Mouse (Mus musculus) MEL (cell line): Measurements from ENCODE around the gene Nptxr. TPM values are rescaled to one million over a fixed set of nuclear protein-coding genes. Genes with fewer than 3 reads are reported as not detected.

Source experiments
- DNase-seq: peaks from one replicate; pipeline ENCODE4 v3.0.0; 2011; ENCODE audit warnings: low read depth, low spot score
- H3K27ac ChIP-seq: 2 replicates; pipeline ENCODE4 v1.5.1; 2012; ENCODE audit warnings: low read depth, mild to moderate bottlenecking, control low read depth, low read length, moderate library complexity; ENCODE audit not compliant: control insufficient read depth
- H3K27me3 ChIP-seq, 2 experiments: fragments of 150-350 bp in 1 of 2; sonication (generic) in 1 of 2; 2 replicates each; pipeline ENCODE4 v1.6.1; 2012; ENCODE audit warnings: low read length in 2 of 2, mild to moderate bottlenecking in 2 of 2, improper control_type of control experiment in 1 of 2, moderate library complexity in 1 of 2; ENCODE audit not compliant: insufficient read depth in 2 of 2, control insufficient read depth in 1 of 2
- H3K36me3 ChIP-seq, 2 experiments: 2 replicates each; pipeline ENCODE4 v1.6.1; 2012 to 2014; ENCODE audit warnings: low read length in 2 of 2, improper control_type of control experiment in 1 of 2, inconsistent platforms in 1 of 2, mild to moderate bottlenecking in 1 of 2; ENCODE audit not compliant: insufficient read depth in 2 of 2, control insufficient read depth in 1 of 2
- H3K4me1 ChIP-seq, 2 experiments: fragments of 150-350 bp in 1 of 2; sonication (generic) in 1 of 2; 2 replicates each; pipeline ENCODE4 v1.6.1; 2012; ENCODE audit warnings: low read length in 2 of 2, improper control_type of control experiment in 1 of 2, mild to moderate bottlenecking in 1 of 2; ENCODE audit not compliant: insufficient read depth in 2 of 2, control insufficient read depth in 1 of 2
- H3K4me3 ChIP-seq, 2 experiments: fragments of 150-350 bp in 1 of 2; sonication (generic) in 1 of 2; 2 replicates each; pipeline ENCODE4 v1.5.1; 2012; ENCODE audit warnings: low read depth in 2 of 2, low read length in 2 of 2, mild to moderate bottlenecking in 2 of 2, moderate library complexity in 2 of 2, control low read depth in 1 of 2, improper control_type of control experiment in 1 of 2; ENCODE audit not compliant: control insufficient read depth in 1 of 2, insufficient read depth in 1 of 2
- H3K79me2 ChIP-seq: 2 replicates; pipeline ENCODE4 v1.6.1; 2012; ENCODE audit warnings: mild to moderate bottlenecking, low read length, moderate library complexity; ENCODE audit not compliant: control insufficient read depth, poor library complexity, insufficient read depth
- H3K9ac ChIP-seq: 2 replicates; pipeline ENCODE4 v1.6.1; 2012; ENCODE audit warnings: low read depth, mild to moderate bottlenecking, control low read depth, low read length, moderate library complexity; ENCODE audit not compliant: control insufficient read depth, poor library complexity, severe bottlenecking
- H3K9me3 ChIP-seq: fragments of 150-350 bp; sonication (generic); replicated peaks from 2 replicates; pipeline ENCODE4 v1.6.1; 2012; ENCODE audit warnings: mild to moderate bottlenecking, low read length, improper control_type of control experiment, moderate library complexity; ENCODE audit not compliant: insufficient read depth
- BHLHE40 ChIP-seq: IDR thresholded peaks from 2 replicates; pipeline ENCODE4 v1.6.1; 2012; ENCODE audit warnings: low read depth, mild to moderate bottlenecking, inconsistent platforms, low read length, improper control_type of control experiment, borderline replicate concordance
- CHD2 ChIP-seq: IDR thresholded peaks from 2 replicates; pipeline ENCODE4 v1.6.1; 2011; ENCODE audit warnings: low read length, improper control_type of control experiment
- E2F4 ChIP-seq: IDR thresholded peaks from 2 replicates; pipeline ENCODE4 v1.6.1; 2011; ENCODE audit warnings: low read depth, low read length, improper control_type of control experiment, borderline replicate concordance
- ELF1 ChIP-seq: IDR thresholded peaks from 2 replicates; pipeline ENCODE4 v1.6.1; 2014; ENCODE audit warnings: low read depth, mild to moderate bottlenecking, inconsistent platforms, low read length, improper control_type of control experiment, moderate library complexity
- ETS1 ChIP-seq: IDR thresholded peaks from 2 replicates; pipeline ENCODE4 v1.6.1; 2012; ENCODE audit warnings: low read depth, mild to moderate bottlenecking, inconsistent platforms, low read length, improper control_type of control experiment, moderate library complexity
- GABPA ChIP-seq: IDR thresholded peaks from 2 replicates; pipeline ENCODE4 v1.6.1; 2012; ENCODE audit warnings: low read depth, mild to moderate bottlenecking, inconsistent platforms, low read length, improper control_type of control experiment, moderate library complexity
- HCFC1 ChIP-seq: IDR thresholded peaks from 2 replicates; pipeline ENCODE4 v1.6.1; 2012; ENCODE audit warnings: low read depth, mild to moderate bottlenecking, inconsistent platforms, low read length, improper control_type of control experiment, moderate library complexity
- JUND ChIP-seq: IDR thresholded peaks from 2 replicates; pipeline ENCODE4 v1.6.1; 2011; ENCODE audit warnings: low read depth, mild to moderate bottlenecking, improper control_type of control experiment, low read length
- MAZ ChIP-seq: IDR thresholded peaks from 2 replicates; pipeline ENCODE4 v1.6.1; 2012; ENCODE audit warnings: low read depth, mild to moderate bottlenecking, inconsistent platforms, low read length, improper control_type of control experiment
- MEF2A ChIP-seq: IDR thresholded peaks from 2 replicates; pipeline ENCODE4 v1.6.1; 2014; ENCODE audit warnings: low read depth, mild to moderate bottlenecking, inconsistent platforms, low read length, improper control_type of control experiment; ENCODE audit not compliant: poor library complexity, insufficient replicate concordance, severe bottlenecking; ENCODE audit errors: extremely low read depth
- MYB ChIP-seq: IDR thresholded peaks from 2 replicates; pipeline ENCODE4 v1.6.1; 2011; ENCODE audit warnings: mild to moderate bottlenecking, low read depth, low read length, improper control_type of control experiment
- MYC ChIP-seq: IDR thresholded peaks from 2 replicates; pipeline ENCODE4 v1.6.1; 2011; ENCODE audit warnings: low read depth, mild to moderate bottlenecking, low read length, improper control_type of control experiment, moderate library complexity
- NRF1 ChIP-seq: IDR thresholded peaks from 2 replicates; pipeline ENCODE4 v1.6.1; 2014; ENCODE audit warnings: low read depth, mild to moderate bottlenecking, inconsistent platforms, low read length, improper control_type of control experiment, moderate library complexity; ENCODE audit not compliant: poor library complexity, insufficient read depth, severe bottlenecking
- POLR2AphosphoS2 ChIP-seq: IDR thresholded peaks from 2 replicates; pipeline ENCODE4 v1.6.1; 2011; ENCODE audit warnings: low read length, improper control_type of control experiment
- POLR2AphosphoS5 ChIP-seq: IDR thresholded peaks from 2 replicates; pipeline ENCODE4 v1.6.1; 2012; ENCODE audit warnings: low read depth, borderline replicate concordance, mild to moderate bottlenecking, inconsistent platforms, low read length, moderate library complexity, mixed read lengths
- RAD21 ChIP-seq: IDR thresholded peaks from 2 replicates; pipeline ENCODE4 v1.6.1; 2011; ENCODE audit warnings: mild to moderate bottlenecking, low read depth, low read length, improper control_type of control experiment
- SIN3A ChIP-seq: IDR thresholded peaks from 2 replicates; pipeline ENCODE4 v1.6.1; 2012; ENCODE audit warnings: low read length, improper control_type of control experiment, inconsistent platforms
- TCF12 ChIP-seq: IDR thresholded peaks from 2 replicates; pipeline ENCODE4 v1.6.1; 2014; ENCODE audit warnings: low read depth, mild to moderate bottlenecking, inconsistent platforms, low read length, improper control_type of control experiment, moderate library complexity
- USF2 ChIP-seq, 2 experiments: IDR thresholded peaks; 2 replicates each; pipeline ENCODE4 v1.6.1; 2011 to 2012; ENCODE audit warnings: improper control_type of control experiment in 2 of 2, low read length in 2 of 2, borderline replicate concordance in 1 of 2, inconsistent platforms in 1 of 2, low read depth in 1 of 2, mild to moderate bottlenecking in 1 of 2; ENCODE audit not compliant: insufficient read depth in 1 of 2
- ZKSCAN1 ChIP-seq: IDR thresholded peaks from 2 replicates; pipeline ENCODE4 v1.6.1; 2012; ENCODE audit warnings: low read depth, mild to moderate bottlenecking, inconsistent platforms, low read length, improper control_type of control experiment, moderate library complexity
- polyA plus RNA-seq, 2 experiments: library from polyadenylated mRNA; stranded (reverse) in 1 of 2; unstranded in 1 of 2; fragments of >175 nt in 1 of 2; fragments of >200 nt in 1 of 2; gene quantifications; 2 replicates each; pipeline versions ENCODE4 v1.2.1 to v1.2.4; 2012; ENCODE audit warnings: low replicate concordance in 2 of 2, low read depth in 1 of 2; ENCODE audit not compliant: insufficient read length in 2 of 2, insufficient read depth in 1 of 2, missing spikeins in 1 of 2
- total RNA-seq: library from RNA; depleted of rRNA; stranded (reverse); fragments of 300-350 nt; gene quantifications from 2 replicates; pipeline ENCODE4 v1.2.3, GENCODE M21; 2012

The Nptxr gene
- total and polyA plus RNA-seq, 3 experiments: 0.04 to 0.33 TPM; not detected in 1

DNA sequence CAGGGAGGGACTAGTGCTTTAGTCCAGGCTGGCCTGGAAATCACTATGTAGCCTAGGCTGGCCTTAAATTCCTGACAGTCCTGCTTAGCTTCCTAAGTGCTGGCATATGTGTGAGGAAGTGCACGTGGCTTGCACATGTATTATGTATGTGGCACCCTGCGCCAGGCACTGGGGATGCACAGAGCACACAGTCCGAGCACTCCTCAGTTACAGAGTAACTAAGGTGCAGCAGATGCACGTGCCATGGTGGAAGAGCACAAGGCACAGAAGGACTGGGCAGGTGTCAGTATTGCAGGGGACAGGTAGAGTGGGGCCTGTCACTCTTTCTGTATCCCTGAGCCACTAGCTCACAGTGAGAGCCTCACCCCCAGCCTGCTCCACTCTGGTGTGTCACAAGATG is 49.4 kb downstream of the Nptxr start:
- Histone ChIP-seq H3K4me1 (no peaks in the 10 kb centered on the region), H3K9ac (no peak overlapping the region), H3K4me3 (no peak overlapping the region), H3K9me3 (no peaks in the 10 kb centered on the region), H3K27me3 (no peaks in the 10 kb centered on the region), H3K36me3 (no peaks in the 10 kb centered on the region), H3K27ac (no peak overlapping the region), H3K79me2 (no peaks in the 10 kb centered on the region)
- DNase-seq: no peak
- TF ChIP-seq ZKSCAN1 (no peak), ELF1 (no peak), MEF2A (no peak), MYC (no peak), CHD2 (no peak), BHLHE40 (no peak), JUND (no peak), GABPA (no peak)

DNA sequence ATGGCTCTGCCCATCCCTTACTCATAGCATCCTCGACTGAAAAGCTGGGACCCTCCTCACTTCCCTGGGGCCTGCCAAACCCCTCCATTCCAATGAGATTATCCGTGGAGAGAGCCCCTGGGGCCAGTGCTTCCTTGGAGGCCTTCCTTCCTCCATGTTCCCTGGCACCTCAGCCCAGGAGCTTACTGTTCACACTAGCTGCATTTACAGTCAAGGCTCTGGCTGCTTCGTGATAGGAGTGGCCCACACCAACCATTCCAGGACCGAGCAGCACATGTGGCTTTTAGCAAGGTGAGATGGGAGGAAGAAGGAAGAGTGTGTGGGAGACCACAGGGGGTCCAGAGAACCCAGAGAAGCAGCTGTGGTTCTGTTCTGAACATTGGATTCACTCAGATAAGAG is 50.7 kb downstream of the Nptxr start:
- no peaks in the 10 kb centered on the region for H3K9me3 ChIP-seq
- no peak overlapping the region for H3K4me3 ChIP-seq
- DNase-seq: no peak
- H3K27me3 ChIP-seq: no peaks in the 10 kb centered on the region
- H3K36me3 ChIP-seq: no peaks in the 10 kb centered on the region
- TF ChIP-seq NRF1: no peak
- no peak for TF ChIP-seq USF2 (IDR thresholded peaks at IDR 0.05; ENCODE audit: borderline replicate concordance in 1 of 2, insufficient read depth in 1 of 2, low read depth in 1 of 2, low read length in 2 of 2)
- TF ChIP-seq ETS1: no peak
- no peak for TF ChIP-seq SIN3A
- no peak for TF ChIP-seq HCFC1
- no peak for TF ChIP-seq TCF12
- TF ChIP-seq POLR2AphosphoS2: no peak
- TF ChIP-seq MAZ: no peak
- no peak for TF ChIP-seq RAD21
- no peak for TF ChIP-seq CHD2
- no peak for TF ChIP-seq E2F4
- no peak for TF ChIP-seq MYB
- no peak for TF ChIP-seq MEF2A
- no peak for TF ChIP-seq GABPA
- no peak for TF ChIP-seq POLR2AphosphoS5
- H3K79me2 ChIP-seq: no peaks in the 10 kb centered on the region
- H3K27ac ChIP-seq: no peak overlapping the region
- H3K9ac ChIP-seq: no peak overlapping the region
- no peaks in the 10 kb centered on the region for H3K4me1 ChIP-seq
